Mouse (Mus musculus) regulatory T cell (primary cell): ENCODE results near the gene Dut.

Experiments used
- in situ Hi-C: fragments of 300-600 bp; cut with MboI, MseI; formaldehyde crosslinking; loops from one replicate; pipeline ENCODE4 v1.15.1; 2025; ENCODE audit warnings: high pct_unique_total_duplicates

Dut gene

DNA sequence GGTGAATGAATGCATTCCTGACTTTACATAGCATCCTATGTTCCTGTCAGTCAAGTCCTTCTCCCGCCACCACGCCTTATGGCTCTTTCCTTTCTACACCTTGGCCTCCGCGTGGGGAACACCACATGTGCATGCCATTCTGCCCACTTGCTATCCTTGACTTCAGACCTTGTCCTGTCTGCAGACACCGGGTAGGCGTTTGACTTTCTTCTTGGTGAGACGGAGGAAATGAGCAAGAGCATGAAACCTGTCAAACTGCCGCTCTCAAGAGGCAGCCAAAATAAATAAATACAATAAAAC is 55.6 kb downstream of the Dut start:
- in situ Hi-C loops: no loop called here

DNA sequence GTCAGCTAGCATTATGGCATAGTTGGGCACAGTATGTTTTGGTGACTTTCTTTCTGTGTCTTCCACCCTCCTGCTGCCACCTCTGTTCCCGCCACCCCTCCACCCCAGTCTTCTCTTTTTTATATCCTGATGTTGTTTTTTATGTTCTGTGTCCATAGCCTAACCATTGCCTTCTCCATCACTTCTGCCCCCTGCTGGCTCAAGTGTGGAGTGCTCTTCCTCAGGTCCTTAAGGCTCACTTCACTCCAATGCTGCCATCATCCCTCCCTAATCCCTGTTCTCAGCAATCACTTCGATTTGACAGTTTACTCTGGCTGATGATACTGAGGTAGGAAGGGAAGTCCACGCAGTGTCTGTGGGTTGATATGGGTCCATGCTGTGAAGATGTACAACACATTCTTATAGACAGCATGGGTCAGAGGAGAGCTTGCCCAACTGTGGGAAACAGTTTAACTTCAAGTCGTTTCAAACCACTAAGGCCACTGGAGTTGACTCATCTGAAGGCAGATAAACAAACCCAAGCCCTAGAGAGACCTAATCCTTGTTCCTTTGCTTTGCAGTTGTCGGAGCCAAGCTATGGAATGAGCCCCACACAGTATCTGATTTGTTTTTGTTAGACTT is 56.9 kb downstream of the Dut start:
- in situ Hi-C loops: no loop called here

DNA sequence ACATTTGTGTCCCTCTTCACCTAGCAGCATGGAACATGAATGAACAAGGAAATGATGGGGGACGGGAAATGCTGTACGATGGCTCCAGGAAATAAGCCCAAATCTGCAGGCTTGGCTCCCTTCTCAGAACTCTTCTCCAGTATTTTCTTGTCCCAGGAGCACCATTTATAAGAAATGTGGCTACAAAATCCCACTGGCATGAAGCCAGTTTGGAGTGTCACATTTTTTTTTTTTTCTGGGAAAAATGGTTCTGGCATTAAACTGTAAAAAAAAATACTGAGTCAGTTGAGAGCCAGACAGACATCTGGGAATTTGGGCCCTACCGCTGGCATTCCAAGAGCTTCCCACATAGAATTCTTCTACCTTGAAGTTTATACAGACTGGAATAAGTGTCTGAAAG is 57.8 kb downstream of the Dut start:
- in situ Hi-C loops: no loop called here

DNA sequence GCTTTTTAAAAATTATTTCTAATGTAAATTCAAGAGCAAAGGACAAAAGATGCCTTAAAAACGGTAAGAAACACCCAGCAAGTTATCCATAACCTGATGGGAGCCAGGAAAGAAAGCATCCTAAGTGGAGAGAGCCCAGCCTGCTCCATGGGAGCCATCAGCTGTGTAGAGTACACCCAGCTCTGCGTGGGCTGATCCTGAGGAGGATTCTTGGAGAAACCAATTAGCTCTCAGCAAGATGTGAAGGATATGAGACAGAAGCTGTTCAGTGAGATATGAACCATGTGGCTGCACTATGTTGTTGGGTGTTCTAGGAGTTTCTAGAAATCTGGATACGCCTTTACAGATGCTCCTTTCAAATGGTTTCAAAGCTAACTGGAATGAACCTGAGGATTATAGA is 58.7 kb downstream of the Dut start:
- in situ Hi-C loops: no loop called here
